Mouse (Mus musculus) lung, postnatal 4 days (tissue): ENCODE results near the gene 2310050C09Rik.

Experiments used
- DNase-seq, 2 experiments: peaks; one replicate each; pipeline ENCODE4 v3.0.0; 2021

Gene 2310050C09Rik

DNA sequence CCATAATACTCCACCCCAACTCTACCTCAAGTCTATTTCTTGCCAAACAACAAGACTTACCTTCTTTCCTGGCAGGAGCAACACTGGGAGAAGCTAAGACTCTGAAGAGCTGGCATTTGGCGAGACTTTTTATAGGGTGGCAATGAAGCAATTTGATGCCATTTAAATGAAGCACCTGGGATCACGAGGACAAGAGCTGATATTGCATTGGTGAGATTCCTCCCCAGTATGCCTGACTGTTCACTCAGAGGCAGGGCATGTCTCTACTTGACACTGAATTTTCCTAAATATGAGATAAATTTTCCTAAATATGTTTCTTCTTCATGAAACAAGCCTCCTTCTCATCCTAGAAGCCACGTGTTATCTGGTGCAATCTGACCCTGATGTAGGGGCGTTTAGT lies at the start of gene 2310050C09Rik:
Gene 2310050C09Rik (minus strand): TSS at position 101 of the 400 bp plus-strand sequence.
- DNase-seq: no peak

DNA sequence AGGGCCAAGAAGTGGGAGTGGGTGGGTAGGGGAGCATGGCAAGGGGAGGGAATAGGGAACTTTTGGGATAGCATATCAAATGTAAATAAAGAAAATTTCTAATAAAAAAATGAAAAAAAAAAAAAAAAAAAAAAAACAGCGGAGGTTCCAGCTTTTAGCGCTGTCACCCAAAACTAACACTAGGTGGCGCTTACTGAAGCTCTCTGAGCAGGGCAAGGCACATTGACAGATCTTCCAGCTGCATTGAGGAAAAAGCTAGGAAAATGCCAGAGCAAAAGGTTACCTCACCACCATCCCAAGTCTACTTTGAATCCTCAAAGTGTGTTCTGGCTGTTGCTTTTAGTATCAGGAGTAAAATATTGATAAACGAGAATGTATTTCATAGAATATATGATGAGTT lies 37.6 kb upstream of the 2310050C09Rik start:
- no peak for DNase-seq

DNA sequence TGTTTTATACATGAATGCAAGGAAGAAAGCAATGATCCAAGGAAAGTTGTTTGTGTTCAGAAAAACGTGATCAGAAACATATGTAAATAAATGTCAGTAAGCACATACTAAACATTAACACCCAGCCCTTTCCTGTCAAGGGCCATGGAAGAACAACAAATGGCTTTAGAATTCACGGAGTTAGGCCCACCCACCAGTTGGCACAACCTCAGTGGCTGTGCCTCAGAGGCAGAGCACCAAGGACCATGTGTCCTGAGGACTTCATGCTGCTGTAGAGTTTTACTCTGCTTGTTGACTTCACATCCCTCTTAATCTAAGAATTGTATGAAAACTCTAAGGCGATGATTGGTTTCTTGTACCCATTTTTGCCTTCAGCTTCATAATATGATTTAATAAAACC lies 35.2 kb upstream of the 2310050C09Rik start:
- no peak for DNase-seq

DNA sequence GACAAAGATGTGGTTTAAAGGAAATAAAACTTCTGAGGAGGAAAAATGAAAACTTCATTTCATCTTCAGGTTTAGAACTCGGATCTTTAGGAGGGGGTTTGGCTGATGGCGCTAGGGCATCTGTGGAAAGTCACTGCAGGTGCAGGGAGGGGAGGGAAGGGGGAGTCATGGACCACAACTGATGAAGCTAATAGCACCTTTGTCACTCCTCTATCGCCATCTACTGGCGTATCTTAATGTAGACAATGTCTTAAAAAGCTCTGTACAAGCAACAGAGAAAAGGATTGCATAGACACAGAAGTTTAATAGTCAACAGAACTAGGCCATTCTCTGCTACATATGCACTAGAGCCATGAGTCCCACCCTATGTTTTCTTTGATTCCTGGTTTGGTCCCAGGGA lies 33.6 kb upstream of the 2310050C09Rik start:
- no peak for DNase-seq

DNA sequence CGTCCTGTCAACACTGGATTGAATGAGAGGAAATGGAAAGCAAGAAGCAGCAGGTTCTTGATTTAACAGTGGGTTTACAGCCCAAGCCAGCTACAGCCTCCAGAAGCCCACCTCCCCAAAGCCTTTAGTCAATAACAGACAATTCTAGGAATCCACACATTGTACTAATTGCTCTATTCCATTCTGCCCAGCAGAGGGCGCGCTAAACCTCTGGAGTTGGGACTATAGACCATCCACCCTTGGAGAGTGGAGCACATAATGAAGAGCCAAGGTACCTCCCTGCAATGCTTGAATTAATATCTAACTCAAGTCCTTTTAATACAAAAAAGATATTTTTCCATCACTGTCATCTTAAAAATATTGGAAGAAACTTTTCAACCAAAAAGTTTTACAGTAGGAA lies 33.0 kb upstream of the 2310050C09Rik start:
- DNase-seq: no peak

DNA sequence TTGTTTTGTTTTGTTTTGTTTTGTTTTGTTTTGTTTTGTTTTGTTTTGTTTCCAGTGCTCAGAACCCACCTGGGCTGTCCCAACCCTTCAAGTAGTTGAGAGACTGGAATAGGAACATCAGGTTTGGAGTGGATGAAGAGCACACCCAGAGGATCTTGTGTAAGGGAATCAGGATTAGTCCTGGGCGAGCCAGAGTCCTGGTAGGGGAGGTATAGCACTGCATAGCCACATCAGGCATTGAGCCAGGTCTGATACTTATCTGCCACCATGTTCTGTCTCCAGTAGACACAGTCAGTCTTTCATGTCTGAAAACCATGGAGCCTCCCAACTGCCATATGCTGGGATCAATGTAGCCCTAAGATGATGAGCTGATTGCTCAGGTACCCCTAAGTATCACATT lies 24.5 kb upstream of the 2310050C09Rik start:
- DNase-seq: no peak

DNA sequence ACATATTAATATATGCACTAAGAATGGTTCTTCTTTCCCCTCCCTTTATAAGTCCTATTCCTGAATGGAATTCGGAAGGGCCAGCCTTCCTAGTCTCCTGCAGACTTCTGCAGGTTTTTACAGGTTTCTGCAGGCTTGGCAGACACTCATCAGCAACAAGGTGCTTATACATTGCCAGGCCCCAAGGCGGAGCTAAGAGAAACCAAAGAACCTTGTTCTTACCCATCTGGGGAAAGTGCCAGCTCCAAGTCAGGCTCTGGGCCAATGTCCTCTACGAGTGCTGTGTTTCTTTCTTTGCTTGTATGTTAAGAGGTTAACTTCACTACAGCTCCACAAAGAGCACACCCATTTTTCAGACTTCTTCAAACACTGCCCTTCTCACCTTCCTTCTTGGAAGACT lies 24.0 kb upstream of the 2310050C09Rik start:
- no peak for DNase-seq

DNA sequence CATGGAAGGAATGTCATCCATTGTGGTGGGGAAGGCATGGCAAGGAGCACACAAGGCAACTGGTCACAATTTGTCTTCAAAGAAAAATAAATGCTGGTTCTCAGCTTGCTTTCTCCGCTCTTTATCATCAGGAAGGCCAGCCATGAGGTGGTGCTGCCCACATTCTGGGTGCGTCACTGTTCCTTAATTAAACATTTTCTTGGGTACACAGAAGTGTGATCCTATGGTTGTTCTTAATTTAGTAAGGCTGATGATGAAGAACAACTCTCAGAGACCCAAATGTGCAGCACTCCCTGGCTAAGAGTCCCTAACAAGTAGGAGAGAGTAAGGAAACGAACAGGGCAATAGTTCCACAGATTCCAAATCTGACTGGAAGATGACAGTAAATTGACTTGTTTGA lies 4.2 kb upstream of the 2310050C09Rik start:
- no peak for DNase-seq

DNA sequence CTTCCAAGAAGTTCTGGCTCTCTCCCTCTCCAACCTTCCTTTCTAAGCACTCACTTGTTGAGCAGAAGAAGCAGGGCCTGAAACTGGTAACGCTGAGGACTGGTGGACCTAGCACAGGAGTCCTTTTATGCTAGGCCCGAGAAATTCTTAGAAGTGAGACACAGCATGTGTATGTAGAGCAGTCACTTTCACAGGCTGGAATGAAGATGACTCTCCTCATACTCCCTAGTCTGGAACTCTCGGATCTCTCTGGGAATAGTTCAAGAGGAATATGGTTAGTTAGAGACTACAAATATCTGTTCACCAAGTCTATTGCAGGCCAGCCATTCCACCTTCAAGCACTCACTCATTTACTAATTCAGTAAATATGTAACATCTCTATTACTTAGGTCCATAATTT lies 18.8 kb downstream of the 2310050C09Rik start, which contains the start of gene Lce1l:
Gene Lce1l (minus strand): TSS at position 101 of the 400 bp plus-strand sequence.
- DNase-seq: no peak

DNA sequence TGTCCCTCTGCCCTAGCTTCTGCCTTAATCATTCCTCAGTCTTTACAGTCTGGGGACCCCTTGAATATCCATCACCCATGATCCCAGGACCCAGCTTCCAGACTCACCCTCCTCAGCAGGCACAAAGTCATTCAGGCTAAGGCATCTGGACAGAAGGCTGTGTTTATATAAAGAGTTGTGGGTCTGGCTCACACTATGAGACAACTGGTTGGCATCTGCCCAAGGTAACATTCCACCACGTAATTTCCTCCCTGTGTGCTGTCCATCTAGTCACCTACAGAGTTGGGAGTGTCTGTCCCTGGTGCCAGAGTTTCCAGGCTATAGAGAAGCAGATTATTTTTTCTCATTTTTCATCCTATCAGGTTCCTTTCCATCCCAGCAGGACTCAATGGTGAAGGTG lies 42.9 kb downstream of the 2310050C09Rik start, which contains the start of gene Kprp:
Gene Kprp (minus strand): TSS at position 140 of the 400 bp plus-strand sequence.
- DNase-seq: no peak

DNA sequence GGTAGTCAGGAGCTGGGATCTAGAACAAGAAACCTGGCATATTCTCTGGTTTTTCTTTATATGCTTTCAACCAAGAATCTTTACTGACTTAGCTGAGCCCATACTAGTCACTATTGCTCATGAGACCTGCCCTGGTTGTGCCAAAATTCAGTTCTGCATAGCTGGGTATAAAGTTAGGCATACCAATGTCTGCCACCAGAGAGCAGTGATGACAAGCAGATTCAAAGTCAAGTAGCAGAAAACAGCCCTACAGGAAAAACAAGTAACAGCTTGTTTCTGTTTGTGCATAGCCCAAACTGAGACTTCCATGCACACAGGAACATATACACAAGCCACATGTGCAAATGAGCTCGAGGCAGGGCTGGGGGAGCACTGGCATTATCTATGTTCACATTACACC lies 44.2 kb downstream of the 2310050C09Rik start:
- no peak for DNase-seq
